ENCODE assay signal across 17 mouse cellular contexts in genomic region chr3:123054178-123054577, GRCm38 (mm10). TPM values are rescaled to one million over a fixed set of nuclear protein-coding genes. Genes with fewer than 3 reads are reported as not detected.
DNase-seq lines count a peak whose midpoint lies in the region; ATAC-seq and TF ChIP-seq lines count a peak whose summit lies in the region.
"Had no signal": no experiment of that assay in that cellular context is flagged by ENCODE, and none has a peak within 500 bp of the region (broad histone marks: within the 10 kb centered on the region; RNA-seq: fewer than 3 reads in every experiment).

No protein-coding gene starts in this region.

- H3K4me1 ChIP-seq in heart, embryonic 14.5 days (ENCODE audit: control insufficient read depth in 2 of 2, insufficient read depth in 2 of 2, low read length in 2 of 2) = peaks cover 2 to 5% of the 10 kb centered on the region in 2 experiments; a peak in 2 of 4 replicates
- H3K4me1 ChIP-seq in lung, embryonic 16.5 days (replicated peaks; ENCODE audit: control insufficient read depth, insufficient read depth, low read length) = no peaks in the 10 kb centered on the region; the same call in 1 of the 2 replicates
- no peaks in the 10 kb centered on the region for H3K4me1 ChIP-seq in cortical plate, adult 2 months (ENCODE audit: control insufficient read depth, insufficient read depth, low read length)
- H3K4me1 ChIP-seq in stomach, embryonic 15.5 days = no peaks in the 10 kb centered on the region
- H3K4me1 ChIP-seq: embryonic facial prominence, embryonic 15.5 days; hindbrain, embryonic 13.5 days had no signal

- ATAC-seq in heart, embryonic 14.5 days (ENCODE audit: insufficient number of reproducible peaks, insufficient read depth, low FRiP score, low read depth) = 0 out of 2 replicates have a peak, but pooled peaks have one; percentile 17
- ATAC-seq in lung, embryonic 16.5 days (ENCODE audit: low read depth) = peak; percentile 86
- no peak for ATAC-seq in stomach, embryonic 15.5 days (ENCODE audit: insufficient read depth, low FRiP score, low read depth)

- no peaks in the 10 kb centered on the region for H3K36me3 ChIP-seq in heart, embryonic 14.5 days (ENCODE audit: control insufficient read depth, insufficient read depth, low read length)
- no peaks in the 10 kb centered on the region for H3K36me3 ChIP-seq in lung, embryonic 16.5 days (ENCODE audit: control insufficient read depth, insufficient read depth, low read length)
- no peaks in the 10 kb centered on the region for H3K36me3 ChIP-seq in stomach, embryonic 15.5 days
- H3K36me3 ChIP-seq: embryonic facial prominence, embryonic 15.5 days; hindbrain, embryonic 13.5 days had no signal

- no peak for TF ChIP-seq CTCF in cortical plate, adult 2 months (IDR thresholded peaks at IDR 0.05; ENCODE audit: extremely low read depth, insufficient read depth, low read length)

- no peaks in the 10 kb centered on the region for H3K27me3 ChIP-seq in heart, embryonic 14.5 days (ENCODE audit: control insufficient read depth, insufficient read depth, low read length)
- H3K27me3 ChIP-seq in lung, embryonic 16.5 days (ENCODE audit: control insufficient read depth, insufficient read depth, low read depth, low read length) = no peaks in the 10 kb centered on the region
- no peaks in the 10 kb centered on the region for H3K27me3 ChIP-seq in stomach, embryonic 15.5 days (replicated peaks)
- H3K27me3 ChIP-seq: embryonic facial prominence, embryonic 15.5 days; hindbrain, embryonic 13.5 days had no signal

- no peak overlapping the region for H3K9ac ChIP-seq in heart, embryonic 14.5 days (ENCODE audit: low read length)
- H3K9ac ChIP-seq in lung, embryonic 16.5 days (ENCODE audit: low read length) = no peak overlapping the region
- no peak overlapping the region for H3K9ac ChIP-seq in stomach, embryonic 15.5 days
- H3K9ac ChIP-seq: embryonic facial prominence, embryonic 15.5 days; hindbrain, embryonic 13.5 days; liver, postnatal 0 days had no signal

- H3K9me3 ChIP-seq in heart, embryonic 14.5 days (ENCODE audit: control insufficient read depth, low read length) = peaks cover 4% of the 10 kb centered on the region; the same call in 1 of the 2 replicates
- H3K9me3 ChIP-seq in lung, embryonic 16.5 days (ENCODE audit: control insufficient read depth, low read length) = no peaks in the 10 kb centered on the region
- no peaks in the 10 kb centered on the region for H3K9me3 ChIP-seq in stomach, embryonic 15.5 days
- H3K9me3 ChIP-seq: embryonic facial prominence, embryonic 15.5 days; hindbrain, embryonic 13.5 days had no signal

- intact Hi-C loops in heart, postnatal 14 days (cut with DNase I) = no loop called here
- intact Hi-C loops in left cerebral cortex, postnatal 25 days (cut with DNase I) = no loop called here

- no peak overlapping the region for H3K4me3 ChIP-seq in heart, embryonic 14.5 days (ENCODE audit: control insufficient read depth in 1 of 2, insufficient read depth in 1 of 2, low read depth in 1 of 2, low read length in 2 of 2)
- H3K4me3 ChIP-seq in lung, embryonic 16.5 days (ENCODE audit: low read length) = no peak overlapping the region
- no peak overlapping the region for H3K4me3 ChIP-seq in cortical plate, adult 2 months (ENCODE audit: insufficient read depth, low read length)
- no peak overlapping the region for H3K4me3 ChIP-seq in stomach, embryonic 15.5 days (replicated peaks)
- H3K4me3 ChIP-seq: embryonic facial prominence, embryonic 15.5 days; hindbrain, embryonic 13.5 days had no signal

- H3K27ac ChIP-seq in heart, embryonic 14.5 days (replicated peaks in 1 of 2; ENCODE audit: control insufficient read depth in 1 of 2, insufficient read depth in 1 of 2, low read depth in 2 of 2, low read length in 2 of 2) = no peak overlapping the region
- H3K27ac ChIP-seq in lung, embryonic 16.5 days (ENCODE audit: low read length) = no peak overlapping the region; the same call in 1 of the 2 replicates
- peak overlapping the region; percentile 35; the same call in 1 of the 2 replicates for H3K27ac ChIP-seq in cortical plate, adult 2 months (ENCODE audit: insufficient read depth, low read length)
- H3K27ac ChIP-seq in stomach, embryonic 15.5 days = peak overlapping the region; percentile 35; the same call in 1 of the 2 replicates
- H3K27ac ChIP-seq: embryonic facial prominence, embryonic 15.5 days; hindbrain, embryonic 13.5 days had no signal

- no peak overlapping the region for H3K4me2 ChIP-seq in heart, embryonic 14.5 days (ENCODE audit: low read length)
- no peak overlapping the region for H3K4me2 ChIP-seq in lung, embryonic 16.5 days (ENCODE audit: low read depth, low read length)
- no peak overlapping the region for H3K4me2 ChIP-seq in stomach, embryonic 15.5 days
- H3K4me2 ChIP-seq: embryonic facial prominence, embryonic 15.5 days; hindbrain, embryonic 13.5 days had no signal

- no peak for TF ChIP-seq POLR2A in cortical plate, adult 2 months (IDR thresholded peaks at IDR 0.05; ENCODE audit: extremely low read depth, insufficient read depth, low read length)

- no peak for DNase-seq in heart, postnatal 14 days
- DNase-seq in lung, postnatal 10 days = no peak
- no peak for DNase-seq in right cerebral cortex, postnatal 25 days
- DNase-seq in left cerebral cortex, postnatal 25 days (ENCODE audit: low spot score in 2 of 2) = no peak
- DNase-seq: cerebellum, adult 9-11 months; gastrocnemius, postnatal 14 days; left cerebral cortex, postnatal 4 days; liver, postnatal 0 days; spleen, adult 18-20 months; thymus, postnatal 25 days had no signal

- WGBS in heart, embryonic 14.5 days = 38% methylated on average over 5 of the region's 5 CpGs
- 25% methylated on average over 5 of the region's 5 CpGs for WGBS in lung, embryonic 16.5 days
- WGBS in stomach, embryonic 15.5 days = 54% methylated on average over 5 of the region's 5 CpGs

RNA-seq across cellular contexts. Expression of gene Myoz2, which starts 19.4 kb away (rescaled TPM):
- polyA plus RNA-seq in heart, embryonic 14.5 days (2014; fragmentation: Nextera tagmentation; extraction: Ambion mirVana) = 230 and 232 TPM in 2 replicates
- total RNA-seq in heart, postnatal 14 days (2021) = 1,000 to 10,000 TPM; 1,719 to 1,785 TPM
- polyA plus RNA-seq in lung, embryonic 16.5 days (2015; fragmentation: Nextera tagmentation; extraction: Ambion mirVana) = 6.6 and 8.4 TPM in 2 replicates
- not detected in 2 replicates for polyA plus RNA-seq in cortical plate, adult 2 months (2012; rRNA removed)
- polyA plus RNA-seq in stomach, embryonic 15.5 days (2015; fragmentation: Nextera tagmentation; extraction: Ambion mirVana) = 0.95 and 1.2 TPM in 2 replicates
- total RNA-seq in left cerebral cortex, postnatal 25 days (2021) = under 1 TPM in 1 of 2 experiments, not detected in 1; 0.27 TPM
- total RNA-seq: left cerebral cortex, postnatal 4 days had no signal
- polyA plus RNA-seq: large intestine, adult 2 months had no signal

Comparison
In these comparisons a context has a peak if more than half of its experiments do, and no peak if none do; other contexts are left out.
1. H3K27ac ChIP-seq: peak in cortical plate, adult 2 months (single experiment) and stomach, embryonic 15.5 days (single experiment); none in heart, embryonic 14.5 days (0 of 2) and lung, embryonic 16.5 days (single experiment).
2. RNA of gene Myoz2, which starts 19.4 kb away (polyA plus RNA-seq): 230 to 232 TPM in heart, embryonic 14.5 days; 6.6 to 8.4 TPM in lung, embryonic 16.5 days, 0.95 to 1.2 TPM in stomach, embryonic 15.5 days and not detected in cortical plate, adult 2 months; every median in the first group is over 10 times any median in the second.